Mouse (Mus musculus): Measurements from ENCODE around the gene Pnpo. TPM values are rescaled to one million over a fixed set of nuclear protein-coding genes. Genes with fewer than 3 reads are reported as not detected.
A peak's percentile ranks its signal among the peaks of the same experiment; 100 is the strongest.

Pnpo gene
- polyA plus RNA-seq, 1 experiment from 2014 or later, result 27.5 TPM

DNA sequence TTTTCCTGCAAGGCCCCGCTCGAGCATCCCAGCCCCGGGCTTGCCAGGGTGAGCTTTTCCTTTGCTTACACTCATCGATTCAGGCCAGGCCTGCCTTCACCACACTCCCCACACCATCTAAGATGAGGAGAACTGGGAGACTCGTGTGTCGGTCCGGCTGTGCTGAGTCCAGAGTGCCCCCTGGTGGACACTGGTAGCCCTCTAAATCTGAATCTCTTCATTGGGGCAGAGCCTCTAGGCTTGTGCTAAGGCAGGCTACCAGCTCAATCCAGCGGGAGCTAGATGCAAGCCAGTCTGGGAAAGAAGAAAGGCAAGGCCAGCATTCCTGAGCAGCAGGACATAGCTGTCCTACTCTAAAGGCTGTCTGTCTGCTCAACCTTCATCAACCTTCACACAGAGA is 19.8 kb upstream of the Pnpo start:
- Histone ChIP-seq H3K9me3 (ENCODE audit: control insufficient read depth, low read length) (no peaks in the 10 kb centered on the region), H3K36me3 (replicated peaks; ENCODE audit: control insufficient read depth, insufficient read depth) (peaks cover 46% of the 10 kb centered on the region), H3K4me1 (replicated peaks; ENCODE audit: control insufficient read depth, insufficient read depth, low read length) (no peaks in the 10 kb centered on the region), H3K4me3 (replicated peaks; ENCODE audit: low read length) (no peak overlapping the region), H3K27ac (no peak overlapping the region), H3K4me2 (replicated peaks) (no peak overlapping the region), H3K27me3 (ENCODE audit: control insufficient read depth, insufficient read depth, low read length) (no peaks in the 10 kb centered on the region), H3K9ac (no peak overlapping the region)
- peak; percentile 84 for DNase-seq (ENCODE audit: low spot score)
- WGBS, result 22% methylated on average over 8 of the region's 8 CpGs
- peak; percentile 64; the same call in 1 of the 2 replicates for ATAC-seq (ENCODE audit: low FRiP score)

DNA sequence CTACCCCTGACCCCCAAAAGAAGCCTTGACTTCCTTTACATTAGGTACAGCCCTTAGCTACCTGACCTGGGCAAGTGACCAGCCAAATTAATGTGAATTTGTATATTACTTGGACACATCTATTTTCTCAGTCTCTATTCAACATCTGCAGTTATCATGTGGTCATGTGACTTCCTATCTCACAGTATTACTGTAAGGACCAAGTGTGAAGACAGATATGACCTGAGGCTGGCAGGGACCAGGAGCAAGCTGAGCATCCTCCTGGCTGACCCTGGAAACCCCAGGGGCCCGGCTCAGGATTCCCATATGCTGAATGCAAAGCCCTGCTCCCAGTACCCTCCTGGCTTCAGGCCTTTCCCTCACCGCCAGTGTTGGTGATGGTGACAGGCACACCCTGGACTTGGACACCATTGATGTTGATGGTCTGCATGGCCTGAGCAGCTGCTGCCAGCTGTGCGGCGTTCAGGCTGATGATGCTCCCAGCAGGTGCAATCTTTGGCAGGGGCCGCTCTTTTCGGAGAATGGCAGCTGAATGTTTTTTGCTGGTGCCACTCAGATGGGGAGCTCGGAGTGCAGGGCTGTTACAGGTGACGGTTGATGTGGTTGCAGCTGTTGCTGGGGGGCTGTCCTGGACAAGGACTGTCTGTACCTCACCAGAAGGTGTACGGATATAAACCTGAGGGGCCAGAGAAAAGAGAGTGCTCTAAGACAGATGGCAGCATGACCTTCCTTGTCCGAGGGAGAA is 13.4 kb upstream of the Pnpo start:
- 90% methylated on average over 10 of the region's 10 CpGs for WGBS
- ATAC-seq (ENCODE audit: low FRiP score), result no peak

DNA sequence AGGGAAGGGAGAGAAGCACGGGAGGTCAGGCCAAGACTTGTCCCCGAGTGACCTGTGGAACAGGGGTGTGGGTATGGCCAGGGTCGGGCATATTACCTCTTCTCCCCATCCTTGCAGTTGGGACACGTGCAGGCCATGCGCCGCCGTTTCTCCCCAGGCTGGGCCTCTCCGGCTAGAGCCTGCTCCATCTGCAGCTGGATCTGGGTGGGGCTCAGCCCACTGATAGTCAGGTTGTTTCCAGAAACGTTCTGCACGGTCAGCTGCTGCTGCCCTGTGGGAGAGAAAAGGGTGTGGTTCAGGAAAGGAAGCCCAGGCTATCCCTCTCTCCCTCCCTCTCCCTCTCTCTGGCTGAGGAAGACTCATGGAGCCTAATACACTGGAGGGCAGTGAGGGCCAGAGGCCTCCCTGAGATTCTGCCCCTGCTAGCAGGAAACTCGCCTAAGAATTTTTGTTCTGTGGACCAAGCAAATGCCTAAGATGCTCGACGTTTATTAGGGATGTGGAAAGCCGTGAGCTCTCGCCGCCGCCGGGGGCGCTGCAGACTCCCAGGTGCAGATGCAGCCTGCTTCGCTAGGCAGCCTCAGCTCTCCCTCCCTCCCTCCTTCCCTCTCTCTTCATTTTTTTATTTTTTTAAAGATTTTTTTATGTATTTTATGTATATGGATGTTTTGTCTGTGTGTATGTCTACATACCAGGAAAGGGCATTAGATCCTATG is 12.4 kb upstream of the Pnpo start:
- 64% methylated on average over 20 of the region's 20 CpGs for WGBS
- ATAC-seq (ENCODE audit: low FRiP score) (no peak), DNase-seq (ENCODE audit: low spot score) (no peak)
- Histone ChIP-seq H3K9ac (no peak overlapping the region), H3K4me2 (replicated peaks) (no peak overlapping the region), H3K27ac (no peak overlapping the region), H3K4me1 (replicated peaks; ENCODE audit: control insufficient read depth, insufficient read depth, low read length) (no peaks in the 10 kb centered on the region), H3K27me3 (ENCODE audit: control insufficient read depth, insufficient read depth, low read length) (no peaks in the 10 kb centered on the region), H3K9me3 (ENCODE audit: control insufficient read depth, low read length) (no peaks in the 10 kb centered on the region), H3K36me3 (replicated peaks; ENCODE audit: control insufficient read depth, insufficient read depth) (peaks cover 92% of the 10 kb centered on the region), H3K4me3 (replicated peaks; ENCODE audit: low read length) (no peak overlapping the region)

More for the DNA sequence above, 13.4 kb upstream of the Pnpo start:
- Histone ChIP-seq H3K36me3 (replicated peaks; ENCODE audit: control insufficient read depth, insufficient read depth) (peaks cover 92% of the 10 kb centered on the region), H3K9ac (no peak overlapping the region), H3K27me3 (ENCODE audit: control insufficient read depth, insufficient read depth, low read length) (no peaks in the 10 kb centered on the region), H3K4me3 (replicated peaks; ENCODE audit: low read length) (no peak overlapping the region), H3K9me3 (ENCODE audit: control insufficient read depth, low read length) (no peaks in the 10 kb centered on the region), H3K4me2 (replicated peaks) (no peak overlapping the region), H3K4me1 (replicated peaks; ENCODE audit: control insufficient read depth, insufficient read depth, low read length) (no peaks in the 10 kb centered on the region), H3K27ac (no peak overlapping the region)
- DNase-seq (ENCODE audit: low spot score), result no peak

DNA sequence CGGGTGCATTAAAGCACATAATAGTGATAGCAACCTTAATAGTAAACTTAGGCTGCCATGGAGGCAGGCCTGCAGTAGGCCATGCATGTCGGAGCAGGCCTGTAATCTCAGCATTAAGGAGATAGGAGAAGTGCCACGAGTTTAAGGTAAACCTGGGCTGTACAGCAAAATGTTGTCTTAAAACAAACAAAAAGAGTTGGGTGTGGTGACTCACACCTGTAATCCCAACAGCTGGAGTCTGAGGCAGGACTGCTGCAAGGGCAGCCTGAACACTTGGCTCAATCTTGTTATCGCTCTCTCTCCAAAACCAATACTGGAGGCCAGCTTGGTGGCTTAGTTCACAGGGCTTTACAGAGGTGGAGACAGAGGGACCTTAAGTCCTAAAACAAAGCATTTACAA is 11.3 kb upstream of the Pnpo start:
- no peaks in the 10 kb centered on the region for H3K9me3 ChIP-seq (ENCODE audit: control insufficient read depth, low read length)
- no peaks in the 10 kb centered on the region for H3K27me3 ChIP-seq (ENCODE audit: control insufficient read depth, insufficient read depth, low read length)
- H3K4me1 ChIP-seq (replicated peaks; ENCODE audit: control insufficient read depth, insufficient read depth, low read length), result no peaks in the 10 kb centered on the region
- H3K4me2 ChIP-seq (replicated peaks), result no peak overlapping the region
- DNase-seq (ENCODE audit: low spot score) (no peak), ATAC-seq (ENCODE audit: low FRiP score) (no peak)
- 94% methylated on average over 4 of the region's 4 CpGs for WGBS
- no peak overlapping the region for H3K27ac ChIP-seq
- H3K4me3 ChIP-seq (replicated peaks; ENCODE audit: low read length), result no peak overlapping the region
- no peak overlapping the region for H3K9ac ChIP-seq
- H3K36me3 ChIP-seq (replicated peaks; ENCODE audit: control insufficient read depth, insufficient read depth), result peaks cover 92% of the 10 kb centered on the region

DNA sequence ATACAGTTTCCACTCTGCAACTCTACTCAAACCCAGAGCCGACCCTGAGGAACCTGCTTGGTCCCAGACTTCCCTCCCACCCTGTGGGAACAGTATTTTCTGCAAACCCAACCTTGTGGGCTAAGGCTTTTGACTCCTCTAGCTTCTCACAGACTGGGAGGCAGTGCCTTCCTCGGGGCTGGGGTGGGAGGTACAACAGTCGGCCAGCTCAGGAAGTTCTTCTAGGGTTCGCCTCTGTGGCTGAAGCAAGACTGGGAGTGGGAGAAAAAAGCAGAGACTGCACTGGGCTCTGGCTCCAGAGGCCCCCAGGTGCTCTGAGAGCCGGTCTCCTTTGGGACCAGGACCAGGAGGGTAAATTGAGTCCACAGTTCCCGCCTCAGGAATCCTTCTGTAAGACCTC is 9.1 kb upstream of the Pnpo start:
- Histone ChIP-seq H3K4me1 (replicated peaks; ENCODE audit: control insufficient read depth, insufficient read depth, low read length) (no peaks in the 10 kb centered on the region), H3K9ac (no peak overlapping the region), H3K27ac (no peak overlapping the region), H3K4me3 (replicated peaks; ENCODE audit: low read length) (no peak overlapping the region), H3K9me3 (ENCODE audit: control insufficient read depth, low read length) (no peaks in the 10 kb centered on the region), H3K36me3 (replicated peaks; ENCODE audit: control insufficient read depth, insufficient read depth) (peaks cover 79% of the 10 kb centered on the region), H3K4me2 (replicated peaks) (no peak overlapping the region), H3K27me3 (ENCODE audit: control insufficient read depth, insufficient read depth, low read length) (no peaks in the 10 kb centered on the region)
- WGBS, result 88% methylated on average over 6 of the region's 6 CpGs
- DNase-seq (ENCODE audit: low spot score) (no peak), ATAC-seq (ENCODE audit: low FRiP score) (no peak)

DNA sequence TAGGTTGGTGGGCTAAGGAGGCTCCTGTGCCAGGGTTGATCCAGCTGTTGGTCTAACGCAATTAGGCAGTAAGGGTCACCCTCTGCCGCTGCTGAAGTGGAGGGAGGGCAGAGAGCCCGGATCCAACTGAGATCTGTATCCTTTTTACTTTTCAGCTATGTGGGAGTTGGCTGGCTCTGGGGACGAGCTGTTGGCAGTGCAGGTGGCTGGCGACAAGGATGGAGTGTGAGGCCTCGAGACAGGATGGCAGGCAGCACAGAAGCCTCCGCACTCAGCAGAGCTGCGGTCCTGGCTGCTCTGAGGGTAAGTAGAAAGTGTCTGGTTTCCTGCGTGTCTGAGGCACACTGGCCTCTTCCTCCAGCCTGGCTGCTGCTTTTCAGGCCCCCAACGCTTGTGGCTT is 8.6 kb upstream of the Pnpo start:
- Histone ChIP-seq H3K27me3 (ENCODE audit: control insufficient read depth, insufficient read depth, low read length) (no peaks in the 10 kb centered on the region), H3K4me2 (replicated peaks) (no peak overlapping the region), H3K27ac (no peak overlapping the region), H3K9me3 (ENCODE audit: control insufficient read depth, low read length) (no peaks in the 10 kb centered on the region), H3K4me3 (replicated peaks; ENCODE audit: low read length) (no peak overlapping the region), H3K36me3 (replicated peaks; ENCODE audit: control insufficient read depth, insufficient read depth) (peaks cover 77% of the 10 kb centered on the region), H3K9ac (no peak overlapping the region), H3K4me1 (replicated peaks; ENCODE audit: control insufficient read depth, insufficient read depth, low read length) (no peaks in the 10 kb centered on the region)
- 84% methylated on average over 10 of the region's 10 CpGs for WGBS
- no peak for DNase-seq (ENCODE audit: low spot score)
- no peak for ATAC-seq (ENCODE audit: low FRiP score)

DNA sequence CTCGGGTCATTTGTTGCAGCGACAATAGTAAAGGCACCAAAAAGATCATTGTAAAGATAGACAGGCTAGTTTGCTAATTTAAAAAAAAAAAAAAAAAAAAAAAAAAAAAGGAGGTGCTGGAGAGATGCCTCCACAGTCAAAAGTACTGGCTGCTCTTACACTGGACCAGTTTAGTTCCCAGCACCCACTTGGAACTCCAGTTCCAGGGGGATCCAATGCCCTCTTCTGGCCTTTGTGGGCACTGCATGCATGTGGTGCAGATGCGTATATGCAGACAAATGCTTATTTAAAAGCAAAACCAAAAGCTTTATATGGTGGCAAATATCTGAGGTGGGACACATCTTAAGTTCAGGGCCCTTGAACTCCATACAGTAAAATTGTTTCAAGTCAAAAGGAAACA is 7.0 kb upstream of the Pnpo start:
- Histone ChIP-seq H3K27me3 (ENCODE audit: control insufficient read depth, insufficient read depth, low read length) (no peaks in the 10 kb centered on the region), H3K4me2 (replicated peaks) (no peak overlapping the region), H3K4me1 (replicated peaks; ENCODE audit: control insufficient read depth, insufficient read depth, low read length) (no peaks in the 10 kb centered on the region), H3K4me3 (replicated peaks; ENCODE audit: low read length) (no peak overlapping the region), H3K9ac (no peak overlapping the region), H3K36me3 (replicated peaks; ENCODE audit: control insufficient read depth, insufficient read depth) (peaks cover 60% of the 10 kb centered on the region), H3K9me3 (ENCODE audit: control insufficient read depth, low read length) (no peaks in the 10 kb centered on the region), H3K27ac (no peak overlapping the region)
- over 99% methylated on average over 3 of the region's 3 CpGs for WGBS
- DNase-seq (ENCODE audit: low spot score) (no peak), ATAC-seq (ENCODE audit: low FRiP score) (no peak)

DNA sequence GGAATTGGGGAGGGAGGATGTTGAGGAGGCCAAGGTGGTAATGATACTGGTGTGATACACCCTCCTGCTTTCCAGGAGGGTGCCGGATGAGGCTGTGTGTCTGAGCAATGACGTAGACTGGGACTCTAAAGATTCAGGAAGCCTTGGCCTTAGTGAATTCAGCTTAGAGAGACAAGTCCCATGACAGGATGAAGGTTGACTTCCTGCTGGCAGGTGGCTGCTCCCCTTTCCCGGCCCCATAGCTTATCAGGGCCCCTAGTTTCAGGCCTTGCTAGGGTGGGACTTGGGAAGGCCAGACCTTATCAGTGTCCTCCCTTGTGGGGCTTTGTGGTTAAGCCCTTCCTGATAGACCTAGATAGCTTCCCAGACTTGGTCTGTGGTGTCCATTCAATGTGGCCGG is 4.1 kb upstream of the Pnpo start:
- peaks cover 33% of the 10 kb centered on the region for H3K36me3 ChIP-seq (replicated peaks; ENCODE audit: control insufficient read depth, insufficient read depth)
- no peaks in the 10 kb centered on the region for H3K9me3 ChIP-seq (ENCODE audit: control insufficient read depth, low read length)
- no peak overlapping the region for H3K27ac ChIP-seq
- H3K4me2 ChIP-seq (replicated peaks), result no peak overlapping the region
- no peak for DNase-seq (ENCODE audit: low spot score)
- ATAC-seq (ENCODE audit: low FRiP score), result no peak
- peaks cover 14% of the 10 kb centered on the region; the same call in 1 of the 2 replicates for H3K4me1 ChIP-seq (replicated peaks; ENCODE audit: control insufficient read depth, insufficient read depth, low read length)
- 92% methylated on average over 4 of the region's 4 CpGs for WGBS
- H3K4me3 ChIP-seq (replicated peaks; ENCODE audit: low read length), result no peak overlapping the region
- no peaks in the 10 kb centered on the region for H3K27me3 ChIP-seq (ENCODE audit: control insufficient read depth, insufficient read depth, low read length)
- H3K9ac ChIP-seq, result no peak overlapping the region

DNA sequence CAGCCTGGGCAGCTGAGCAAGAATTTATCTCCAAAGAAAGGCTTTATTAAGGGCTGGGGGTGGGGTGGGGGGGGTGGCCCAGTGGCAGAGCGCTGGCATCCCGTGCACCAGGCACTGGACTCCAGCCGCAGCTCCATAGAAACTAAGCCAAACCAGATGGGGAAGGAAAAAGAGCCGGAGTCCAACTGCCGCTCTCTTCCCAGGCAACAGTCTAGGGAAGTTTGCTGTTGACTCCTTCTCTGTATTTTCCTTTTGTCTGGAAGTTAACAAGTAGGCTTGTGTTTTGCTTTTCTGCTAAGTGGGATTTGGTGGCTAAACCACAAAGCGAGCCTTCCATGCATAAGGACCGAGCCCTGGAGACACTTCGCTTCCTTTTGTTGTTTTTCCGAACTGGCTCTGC is 2.7 kb upstream of the Pnpo start:
- H3K4me1 ChIP-seq (replicated peaks; ENCODE audit: control insufficient read depth, insufficient read depth, low read length), result peaks cover 14% of the 10 kb centered on the region; the same call in 1 of the 2 replicates
- H3K27ac ChIP-seq, result peak overlapping the region; percentile 46; the same call in 1 of the 2 replicates
- no peak overlapping the region for H3K4me3 ChIP-seq (replicated peaks; ENCODE audit: low read length)
- no peaks in the 10 kb centered on the region for H3K9me3 ChIP-seq (ENCODE audit: control insufficient read depth, low read length)
- H3K27me3 ChIP-seq (ENCODE audit: control insufficient read depth, insufficient read depth, low read length), result no peaks in the 10 kb centered on the region
- H3K4me2 ChIP-seq (replicated peaks), result no peak overlapping the region
- WGBS, result 75% methylated on average over 9 of the region's 9 CpGs
- ATAC-seq (ENCODE audit: low FRiP score) (no peak), DNase-seq (ENCODE audit: low spot score) (no peak)
- H3K9ac ChIP-seq, result no peak overlapping the region
- H3K36me3 ChIP-seq (replicated peaks; ENCODE audit: control insufficient read depth, insufficient read depth), result peaks cover 19% of the 10 kb centered on the region

Measured in hindbrain, embryonic 14.5 days (tissue).